Mouse (Mus musculus): ENCODE measurements at regions not wholly inside any gene's neighbourhood (a gene's known extent, or its start where the extent isn't known, plus 50 kb on each side); places are given as distances from the start of the nearest gene placed in this dataset.

- no peak for TF ChIP-seq CTCF (conservative IDR thresholded peaks at IDR 0.05)
- no peak overlapping the region for H3K27ac ChIP-seq
- no peak overlapping the region for H3K4me3 ChIP-seq
- DNase-seq (ENCODE audit: low spot score in 2 of 2): no peak
Observed at GRCm38 (mm10) chr10:66234370-66234916, 861.5 kb upstream of the Jmjd1c start.

GRCm38 (mm10) chr10:66256377-66256776, 839.5 kb upstream of the Jmjd1c start:
- no peak for TF ChIP-seq CTCF (conservative IDR thresholded peaks at IDR 0.05)
- H3K4me3 ChIP-seq: no peak overlapping the region
- no peak overlapping the region for H3K27ac ChIP-seq
- DNase-seq (ENCODE audit: low spot score in 2 of 2): no peak

DNA sequence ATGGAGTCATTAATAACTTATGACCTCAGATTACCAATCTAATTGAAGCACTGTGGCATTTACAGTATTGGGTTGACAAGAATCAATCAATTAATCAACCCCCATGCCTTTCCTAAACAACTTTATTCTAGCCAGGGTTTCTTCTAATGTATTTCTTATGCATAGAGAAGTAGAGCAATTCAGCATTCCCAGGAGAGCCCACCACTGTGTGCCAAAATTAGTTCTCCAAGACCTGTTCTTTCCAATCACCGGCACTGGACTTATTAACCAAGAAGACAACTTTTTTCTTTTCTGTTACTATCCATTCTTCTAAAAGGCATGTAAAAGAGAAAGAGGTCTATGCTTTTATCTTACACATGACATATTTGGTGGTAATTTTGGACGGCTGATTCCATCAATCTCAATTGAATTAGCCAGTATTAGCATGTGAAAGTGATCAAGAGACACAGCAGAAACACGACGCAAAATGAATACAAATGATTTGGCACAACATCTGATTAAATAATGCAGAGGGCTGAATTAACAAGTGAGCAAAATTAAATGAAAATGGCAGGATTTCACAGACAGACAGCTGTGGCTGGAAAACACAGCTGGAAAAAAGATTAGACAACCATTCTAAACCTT, 825.2 kb upstream of the Jmjd1c start:
- no peak overlapping the region for H3K27ac ChIP-seq
- TF ChIP-seq CTCF (conservative IDR thresholded peaks at IDR 0.05): no peak

DNA sequence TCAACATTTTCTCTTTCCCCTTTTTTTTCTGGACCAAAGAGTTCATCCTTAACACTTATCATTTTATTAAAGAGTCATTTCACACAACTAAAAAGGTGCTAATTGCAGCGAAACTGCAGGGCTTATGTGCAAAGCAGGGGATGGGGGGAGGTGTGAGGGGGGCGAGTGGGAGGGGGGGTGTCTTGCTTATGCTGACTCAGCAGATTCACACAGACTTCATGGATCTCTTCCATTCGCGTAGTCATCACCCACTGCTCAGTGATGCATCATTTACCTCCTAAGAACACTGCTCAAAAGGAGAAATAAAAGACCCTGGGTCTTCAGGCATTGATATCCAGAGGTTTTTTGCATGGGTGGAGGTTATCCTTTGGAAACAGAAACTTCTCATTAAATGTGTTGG, 800.3 kb upstream of the Jmjd1c start:
- DNase-seq (ENCODE audit: low spot score in 2 of 2): no peak
- Histone ChIP-seq H3K27ac (no peak overlapping the region), H3K4me3 (no peak overlapping the region)
- no peak for TF ChIP-seq CTCF (conservative IDR thresholded peaks at IDR 0.05)

More for the DNA sequence above, 825.2 kb upstream of the Jmjd1c start:
- H3K4me3 ChIP-seq: no peak overlapping the region
- no peak for DNase-seq (ENCODE audit: low spot score in 2 of 2)

DNA sequence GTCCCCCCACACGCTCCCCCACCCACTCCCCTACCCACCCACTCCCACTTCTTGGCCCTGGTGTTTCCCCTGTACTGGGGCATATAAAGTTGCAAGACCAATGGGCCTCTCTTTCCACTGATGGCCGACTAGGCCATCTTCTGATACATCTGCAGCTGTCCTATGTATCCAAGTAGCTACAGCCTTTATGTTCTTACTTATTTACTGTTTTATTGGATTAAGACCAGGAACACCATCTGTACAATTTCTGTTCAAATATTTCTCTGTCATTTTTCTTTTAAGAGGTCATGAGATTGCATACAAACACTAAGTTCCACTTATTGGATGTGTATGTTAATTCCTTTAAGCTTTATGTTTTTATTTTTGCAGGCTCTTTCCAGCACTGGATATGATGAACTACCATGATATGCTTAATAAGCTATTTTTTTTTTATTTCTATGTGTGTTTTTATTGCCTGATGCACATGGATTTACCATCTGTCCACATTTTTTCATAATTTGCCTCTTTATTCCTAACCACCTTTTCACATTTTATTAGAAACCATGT, 792.6 kb upstream of the Jmjd1c start:
- DNase-seq (ENCODE audit: low spot score in 2 of 2): no peak
- no peak for TF ChIP-seq CTCF (conservative IDR thresholded peaks at IDR 0.05)
- Histone ChIP-seq H3K27ac (no peak overlapping the region), H3K4me3 (no peak overlapping the region)

- no peak overlapping the region for H3K27ac ChIP-seq
- DNase-seq (ENCODE audit: low spot score in 2 of 2): no peak
- no peak for TF ChIP-seq CTCF (conservative IDR thresholded peaks at IDR 0.05)
- H3K4me3 ChIP-seq: no peak overlapping the region
Observed at GRCm38 (mm10) chr10:66304901-66305300, 791.0 kb upstream of the Jmjd1c start.

DNA sequence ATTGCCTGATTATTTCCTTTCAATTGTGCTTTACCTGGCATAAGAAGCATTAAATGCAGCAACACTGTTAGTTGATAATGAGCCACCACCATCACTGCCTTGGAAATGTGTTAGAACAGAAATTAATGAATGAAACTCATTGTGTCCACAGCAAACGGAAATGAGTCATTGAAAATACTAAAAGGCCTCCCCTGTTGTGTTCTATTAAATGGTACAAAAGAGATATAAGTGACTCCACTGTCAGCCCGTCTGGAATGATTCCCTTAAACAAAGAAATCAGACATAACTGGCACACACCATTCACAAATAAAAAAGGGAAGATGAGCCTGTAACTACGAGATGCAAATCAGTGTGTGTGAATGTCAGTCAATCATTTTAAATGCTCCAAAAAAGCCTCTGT, 764.8 kb upstream of the Jmjd1c start:
- DNase-seq (ENCODE audit: low spot score in 2 of 2): no peak
- H3K27ac ChIP-seq: no peak overlapping the region
- no peak for TF ChIP-seq CTCF (conservative IDR thresholded peaks at IDR 0.05)
- no peak overlapping the region for H3K4me3 ChIP-seq

DNA sequence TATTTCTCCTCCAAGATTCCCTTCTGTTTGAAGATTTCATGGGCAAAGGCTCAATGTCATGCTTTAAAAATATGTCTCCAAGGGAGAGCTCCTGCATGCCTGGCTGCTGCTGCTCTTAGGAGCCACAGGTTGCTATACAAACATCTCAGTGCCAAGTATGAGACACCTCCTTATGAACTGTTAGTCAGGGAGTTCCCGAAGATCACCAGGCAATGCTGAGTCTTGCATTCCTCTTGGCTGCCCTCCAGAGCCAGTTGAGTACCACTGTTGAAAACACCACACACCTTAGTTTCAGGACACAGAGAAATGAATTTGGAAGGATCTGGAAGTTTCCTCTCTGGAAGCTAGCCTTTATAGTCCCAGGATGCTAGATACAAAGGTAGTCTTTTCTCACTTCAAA, 757.9 kb upstream of the Jmjd1c start:
- H3K4me3 ChIP-seq: no peak overlapping the region
- no peak for TF ChIP-seq CTCF (conservative IDR thresholded peaks at IDR 0.05)
- DNase-seq (ENCODE audit: low spot score in 2 of 2): no peak
- H3K27ac ChIP-seq: no peak overlapping the region

DNA sequence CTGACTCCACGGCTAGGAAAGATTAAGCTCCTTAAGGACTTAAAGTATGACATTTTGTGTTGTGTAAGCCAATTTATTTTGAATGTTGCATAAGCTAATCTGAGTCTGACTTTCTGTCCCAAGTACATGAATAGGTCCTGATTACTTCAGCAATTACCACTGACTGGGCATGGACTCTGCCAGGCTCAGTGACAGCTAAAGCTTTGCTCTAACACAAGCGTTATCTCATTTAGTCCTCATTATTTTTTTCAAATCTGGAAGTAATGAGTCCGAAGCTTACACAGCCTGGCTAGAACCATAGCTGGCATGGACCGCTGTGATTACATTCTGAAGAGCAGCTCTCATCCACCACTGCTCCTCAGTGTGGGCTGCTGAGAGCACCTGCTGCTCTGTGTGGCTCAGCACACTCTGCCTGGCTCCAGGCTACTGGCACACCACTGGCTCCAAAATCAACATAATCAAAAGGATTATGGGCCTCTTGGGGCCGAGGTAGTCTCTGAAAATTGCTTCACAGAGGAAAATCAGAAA, 753.0 kb upstream of the Jmjd1c start:
- H3K4me3 ChIP-seq: no peak overlapping the region
- TF ChIP-seq CTCF (conservative IDR thresholded peaks at IDR 0.05): no peak
- DNase-seq (ENCODE audit: low spot score in 2 of 2): no peak
- no peak overlapping the region for H3K27ac ChIP-seq

GRCm38 (mm10) chr10:66348398-66348797, 747.5 kb upstream of the Jmjd1c start:
- Histone ChIP-seq H3K27ac (no peak overlapping the region), H3K4me3 (no peak overlapping the region)
- peak; percentile 53 for TF ChIP-seq CTCF (conservative IDR thresholded peaks at IDR 0.05)
- DNase-seq (ENCODE audit: low spot score in 2 of 2): no peak

- Histone ChIP-seq H3K4me3 (no peak overlapping the region), H3K27ac (no peak overlapping the region)
- no peak for TF ChIP-seq CTCF (conservative IDR thresholded peaks at IDR 0.05)
- no peak for DNase-seq (ENCODE audit: low spot score in 2 of 2)
Observed at GRCm38 (mm10) chr10:66351036-66351435, 744.9 kb upstream of the Jmjd1c start.

DNA sequence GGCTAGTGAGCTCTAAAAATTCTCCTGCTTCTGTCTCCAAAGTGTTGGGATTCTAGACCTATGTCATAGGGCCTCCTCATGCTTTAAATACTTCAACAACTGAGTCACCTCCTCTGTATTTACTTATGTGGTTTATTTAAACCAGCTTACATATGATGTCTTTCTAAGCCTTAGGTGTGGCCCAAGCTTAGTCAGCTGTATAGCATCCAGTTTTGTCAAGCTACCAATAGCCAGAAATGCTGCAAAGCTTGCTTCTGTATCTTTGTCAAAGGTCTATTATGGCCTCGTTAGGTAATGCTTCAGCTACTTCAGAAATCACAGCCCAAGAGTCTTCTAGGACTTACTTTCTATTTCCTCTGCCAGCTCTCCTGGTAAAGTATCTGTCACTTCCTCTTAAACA, 741.9 kb upstream of the Jmjd1c start:
- no peak for TF ChIP-seq CTCF (conservative IDR thresholded peaks at IDR 0.05)
- no peak overlapping the region for H3K27ac ChIP-seq
- H3K4me3 ChIP-seq: no peak overlapping the region
- DNase-seq (ENCODE audit: low spot score in 2 of 2): no peak

- Histone ChIP-seq H3K27ac (no peak overlapping the region), H3K4me3 (no peak overlapping the region)
- no peak for DNase-seq (ENCODE audit: low spot score in 2 of 2)
- TF ChIP-seq CTCF (conservative IDR thresholded peaks at IDR 0.05): no peak
Observed at GRCm38 (mm10) chr10:66354986-66355385, 740.9 kb upstream of the Jmjd1c start.

DNA sequence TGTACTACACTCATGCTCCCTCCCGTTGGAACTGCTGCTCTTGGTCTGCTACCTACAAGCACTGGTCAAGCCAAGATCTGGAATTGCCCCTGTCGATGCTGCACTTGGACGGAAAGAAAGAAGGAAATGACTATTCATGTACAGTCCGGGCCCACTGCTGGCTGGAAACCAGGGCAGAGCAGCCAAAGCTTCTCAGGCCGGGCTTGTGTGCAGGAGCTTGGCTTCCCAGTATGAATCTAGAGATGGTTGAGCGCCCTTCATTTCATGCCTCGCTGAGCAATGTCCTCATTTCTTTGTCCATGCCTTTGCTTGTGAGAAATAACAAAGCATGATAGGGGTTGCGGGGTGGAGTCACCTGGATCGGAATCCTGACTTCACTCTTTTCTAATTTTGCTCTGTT, 738.2 kb upstream of the Jmjd1c start:
- H3K27ac ChIP-seq: no peak overlapping the region
- H3K4me3 ChIP-seq: no peak overlapping the region
- peak in 1 of 2 experiments; percentile 8 for DNase-seq (ENCODE audit: low spot score in 2 of 2)
- TF ChIP-seq CTCF (conservative IDR thresholded peaks at IDR 0.05): no peak

All from layer of hippocampus, adult 2 months (tissue).